Mouse (Mus musculus): ENCODE data around the gene Gmfb.

GRCm38 (mm10) chr14:46831837-46832333, 9.8 kb upstream of the Gmfb start, which contains the start of gene Cgrrf1:
- TF ChIP-seq CTCF (IDR thresholded peaks at IDR 0.05; ENCODE audit: borderline replicate concordance, control insufficient read depth, extremely low read depth, insufficient read depth, low read length, poor library complexity) (0 out of 2 replicates have a peak, but pooled peaks have one; percentile 38), POLR2A (IDR thresholded peaks at IDR 0.05; ENCODE audit: control insufficient read depth, extremely low read depth, insufficient read depth, low read length, poor library complexity) (peak; percentile 26; the same call in 1 of the 2 replicates)
